Mouse (Mus musculus) MEL (cell line): ENCODE data around the gene Ppp1r18. TPM values are rescaled to one million over a fixed set of nuclear protein-coding genes. Genes with fewer than 3 reads are reported as not detected.

Source experiments
- DNase-seq: peaks from one replicate; pipeline ENCODE4 v3.0.0; 2011; ENCODE audit warnings: low read depth, low spot score
- H3K27ac ChIP-seq: 2 replicates; pipeline ENCODE4 v1.5.1; 2012; ENCODE audit warnings: low read depth, mild to moderate bottlenecking, control low read depth, low read length, moderate library complexity; ENCODE audit not compliant: control insufficient read depth
- H3K27me3 ChIP-seq, 2 experiments: fragments of 150-350 bp in 1 of 2; sonication (generic) in 1 of 2; 2 replicates each; pipeline ENCODE4 v1.6.1; 2012; ENCODE audit warnings: low read length in 2 of 2, mild to moderate bottlenecking in 2 of 2, improper control_type of control experiment in 1 of 2, moderate library complexity in 1 of 2; ENCODE audit not compliant: insufficient read depth in 2 of 2, control insufficient read depth in 1 of 2
- H3K36me3 ChIP-seq, 2 experiments: 2 replicates each; pipeline ENCODE4 v1.6.1; 2012 to 2014; ENCODE audit warnings: low read length in 2 of 2, improper control_type of control experiment in 1 of 2, inconsistent platforms in 1 of 2, mild to moderate bottlenecking in 1 of 2; ENCODE audit not compliant: insufficient read depth in 2 of 2, control insufficient read depth in 1 of 2
- H3K4me1 ChIP-seq, 2 experiments: fragments of 150-350 bp in 1 of 2; sonication (generic) in 1 of 2; 2 replicates each; pipeline ENCODE4 v1.6.1; 2012; ENCODE audit warnings: low read length in 2 of 2, improper control_type of control experiment in 1 of 2, mild to moderate bottlenecking in 1 of 2; ENCODE audit not compliant: insufficient read depth in 2 of 2, control insufficient read depth in 1 of 2
- H3K4me3 ChIP-seq, 2 experiments: fragments of 150-350 bp in 1 of 2; sonication (generic) in 1 of 2; 2 replicates each; pipeline ENCODE4 v1.5.1; 2012; ENCODE audit warnings: low read depth in 2 of 2, low read length in 2 of 2, mild to moderate bottlenecking in 2 of 2, moderate library complexity in 2 of 2, control low read depth in 1 of 2, improper control_type of control experiment in 1 of 2; ENCODE audit not compliant: control insufficient read depth in 1 of 2, insufficient read depth in 1 of 2
- H3K79me2 ChIP-seq: 2 replicates; pipeline ENCODE4 v1.6.1; 2012; ENCODE audit warnings: mild to moderate bottlenecking, low read length, moderate library complexity; ENCODE audit not compliant: control insufficient read depth, poor library complexity, insufficient read depth
- H3K9ac ChIP-seq: 2 replicates; pipeline ENCODE4 v1.6.1; 2012; ENCODE audit warnings: low read depth, mild to moderate bottlenecking, control low read depth, low read length, moderate library complexity; ENCODE audit not compliant: control insufficient read depth, poor library complexity, severe bottlenecking
- H3K9me3 ChIP-seq: fragments of 150-350 bp; sonication (generic); replicated peaks from 2 replicates; pipeline ENCODE4 v1.6.1; 2012; ENCODE audit warnings: mild to moderate bottlenecking, low read length, improper control_type of control experiment, moderate library complexity; ENCODE audit not compliant: insufficient read depth
- EP300 ChIP-seq, 2 experiments: IDR thresholded peaks; 2 replicates each; pipeline ENCODE4 v1.6.1; 2011; ENCODE audit warnings: improper control_type of control experiment in 2 of 2, low read length in 2 of 2, low read depth in 1 of 2, mild to moderate bottlenecking in 1 of 2
- ETS1 ChIP-seq: IDR thresholded peaks from 2 replicates; pipeline ENCODE4 v1.6.1; 2012; ENCODE audit warnings: low read depth, mild to moderate bottlenecking, inconsistent platforms, low read length, improper control_type of control experiment, moderate library complexity
- HCFC1 ChIP-seq: IDR thresholded peaks from 2 replicates; pipeline ENCODE4 v1.6.1; 2012; ENCODE audit warnings: low read depth, mild to moderate bottlenecking, inconsistent platforms, low read length, improper control_type of control experiment, moderate library complexity
- JUND ChIP-seq: IDR thresholded peaks from 2 replicates; pipeline ENCODE4 v1.6.1; 2011; ENCODE audit warnings: low read depth, mild to moderate bottlenecking, improper control_type of control experiment, low read length
- MAZ ChIP-seq: IDR thresholded peaks from 2 replicates; pipeline ENCODE4 v1.6.1; 2012; ENCODE audit warnings: low read depth, mild to moderate bottlenecking, inconsistent platforms, low read length, improper control_type of control experiment
- MEF2A ChIP-seq: IDR thresholded peaks from 2 replicates; pipeline ENCODE4 v1.6.1; 2014; ENCODE audit warnings: low read depth, mild to moderate bottlenecking, inconsistent platforms, low read length, improper control_type of control experiment; ENCODE audit not compliant: poor library complexity, insufficient replicate concordance, severe bottlenecking; ENCODE audit errors: extremely low read depth
- MXI1 ChIP-seq: IDR thresholded peaks from 2 replicates; pipeline ENCODE4 v1.6.1; 2011; ENCODE audit warnings: mild to moderate bottlenecking, low read depth, low read length, improper control_type of control experiment
- MYB ChIP-seq: IDR thresholded peaks from 2 replicates; pipeline ENCODE4 v1.6.1; 2011; ENCODE audit warnings: mild to moderate bottlenecking, low read depth, low read length, improper control_type of control experiment
- MYC ChIP-seq: IDR thresholded peaks from 2 replicates; pipeline ENCODE4 v1.6.1; 2011; ENCODE audit warnings: low read depth, mild to moderate bottlenecking, low read length, improper control_type of control experiment, moderate library complexity
- NELFE ChIP-seq: IDR thresholded peaks from 2 replicates; pipeline ENCODE4 v1.6.1; 2011; ENCODE audit warnings: low read depth, low read length, improper control_type of control experiment
- POLR2A ChIP-seq, 2 experiments: IDR thresholded peaks; 2 replicates each; pipeline ENCODE4 v1.6.1; 2011 to 2012; ENCODE audit warnings: low read length in 2 of 2, mild to moderate bottlenecking in 2 of 2, control low read depth in 1 of 2, improper control_type of control experiment in 1 of 2, low read depth in 1 of 2, moderate library complexity in 1 of 2; ENCODE audit not compliant: control insufficient read depth in 1 of 2, insufficient read depth in 1 of 2, poor library complexity in 1 of 2
- POLR2AphosphoS2 ChIP-seq: IDR thresholded peaks from 2 replicates; pipeline ENCODE4 v1.6.1; 2011; ENCODE audit warnings: low read length, improper control_type of control experiment
- RCOR1 ChIP-seq: IDR thresholded peaks from 2 replicates; pipeline ENCODE4 v1.6.1; 2012; ENCODE audit warnings: low read depth, mild to moderate bottlenecking, inconsistent platforms, low read length, improper control_type of control experiment
- SIN3A ChIP-seq: IDR thresholded peaks from 2 replicates; pipeline ENCODE4 v1.6.1; 2012; ENCODE audit warnings: low read length, improper control_type of control experiment, inconsistent platforms
- TCF12 ChIP-seq: IDR thresholded peaks from 2 replicates; pipeline ENCODE4 v1.6.1; 2014; ENCODE audit warnings: low read depth, mild to moderate bottlenecking, inconsistent platforms, low read length, improper control_type of control experiment, moderate library complexity
- USF2 ChIP-seq, 2 experiments: IDR thresholded peaks; 2 replicates each; pipeline ENCODE4 v1.6.1; 2011 to 2012; ENCODE audit warnings: improper control_type of control experiment in 2 of 2, low read length in 2 of 2, borderline replicate concordance in 1 of 2, inconsistent platforms in 1 of 2, low read depth in 1 of 2, mild to moderate bottlenecking in 1 of 2; ENCODE audit not compliant: insufficient read depth in 1 of 2
- ZC3H11A ChIP-seq: IDR thresholded peaks from 2 replicates; pipeline ENCODE4 v1.6.1; 2012; ENCODE audit warnings: low read depth, mild to moderate bottlenecking, inconsistent platforms, low read length, improper control_type of control experiment
- ZMIZ1 ChIP-seq: IDR thresholded peaks from 2 replicates; pipeline ENCODE4 v1.6.1; 2012; ENCODE audit warnings: low read depth, mild to moderate bottlenecking, inconsistent platforms, low read length, improper control_type of control experiment, moderate library complexity
- polyA plus RNA-seq, 2 experiments: library from polyadenylated mRNA; stranded (reverse) in 1 of 2; unstranded in 1 of 2; fragments of >175 nt in 1 of 2; fragments of >200 nt in 1 of 2; gene quantifications; 2 replicates each; pipeline versions ENCODE4 v1.2.1 to v1.2.4; 2012; ENCODE audit warnings: low replicate concordance in 2 of 2, low read depth in 1 of 2; ENCODE audit not compliant: insufficient read length in 2 of 2, insufficient read depth in 1 of 2, missing spikeins in 1 of 2
- total RNA-seq: library from RNA; depleted of rRNA; stranded (reverse); fragments of 300-350 nt; gene quantifications from 2 replicates; pipeline ENCODE4 v1.2.3, GENCODE M21; 2012

Ppp1r18 gene
- total and polyA plus RNA-seq, 3 experiments = 10.1 to 36.2 TPM; not detected in 1

DNA sequence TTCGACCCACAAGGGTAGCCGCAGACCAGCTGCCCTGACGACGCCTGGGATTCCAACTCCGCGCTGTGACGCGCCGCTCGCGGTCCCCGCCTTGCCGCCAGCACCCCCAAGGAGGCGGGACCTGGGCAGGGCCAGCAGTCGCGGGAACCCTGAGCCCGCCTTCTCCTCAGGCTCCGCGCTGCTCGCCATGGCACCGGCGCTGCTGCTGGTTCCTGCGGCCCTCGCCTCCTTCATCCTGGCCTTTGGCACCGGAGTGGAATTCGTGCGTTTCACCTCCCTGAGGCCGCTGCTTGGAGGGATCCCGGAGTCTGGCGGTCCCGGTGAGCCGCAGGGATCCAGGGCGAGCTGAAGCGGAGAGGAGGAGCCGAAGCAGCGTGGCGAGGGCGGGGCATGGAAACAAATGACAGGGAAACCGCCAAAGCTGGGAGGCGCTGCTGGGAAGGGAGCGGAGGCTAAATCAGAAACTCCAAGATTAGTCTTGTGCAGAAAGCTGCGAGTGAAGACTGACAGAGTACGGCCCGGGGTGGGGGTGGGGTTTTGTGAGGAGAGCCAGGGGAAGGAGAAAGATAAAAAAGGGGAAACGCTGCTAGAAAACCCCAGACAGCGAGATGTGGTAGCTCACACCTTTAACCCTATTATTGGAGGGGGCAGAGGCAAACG, 4.1 kb upstream of the Ppp1r18 start, which contains the start of gene Nrm (continued):
- TF ChIP-seq ZC3H11A (no peak), EP300 (IDR thresholded peaks at IDR 0.05; ENCODE audit: low read depth in 1 of 2, low read length in 2 of 2) (peak; percentile 70 to 77), RCOR1 (peak; percentile 89), USF2 (IDR thresholded peaks at IDR 0.05; ENCODE audit: borderline replicate concordance in 1 of 2, insufficient read depth in 1 of 2, low read depth in 1 of 2, low read length in 2 of 2) (no peak), MXI1 (no peak), MYB (no peak), POLR2AphosphoS2 (no peak), ETS1 (peak; percentile 78; the same call in 1 of the 2 replicates), MYC (no peak), POLR2A (IDR thresholded peaks at IDR 0.05; ENCODE audit: control insufficient read depth in 1 of 2, insufficient read depth in 1 of 2, low read depth in 1 of 2, low read length in 2 of 2, poor library complexity in 1 of 2) (peak; percentile 53 to 69; a peak in 2 of 4 replicates), JUND (no peak), SIN3A (peak; percentile 67; the same call in 1 of the 2 replicates)

DNA sequence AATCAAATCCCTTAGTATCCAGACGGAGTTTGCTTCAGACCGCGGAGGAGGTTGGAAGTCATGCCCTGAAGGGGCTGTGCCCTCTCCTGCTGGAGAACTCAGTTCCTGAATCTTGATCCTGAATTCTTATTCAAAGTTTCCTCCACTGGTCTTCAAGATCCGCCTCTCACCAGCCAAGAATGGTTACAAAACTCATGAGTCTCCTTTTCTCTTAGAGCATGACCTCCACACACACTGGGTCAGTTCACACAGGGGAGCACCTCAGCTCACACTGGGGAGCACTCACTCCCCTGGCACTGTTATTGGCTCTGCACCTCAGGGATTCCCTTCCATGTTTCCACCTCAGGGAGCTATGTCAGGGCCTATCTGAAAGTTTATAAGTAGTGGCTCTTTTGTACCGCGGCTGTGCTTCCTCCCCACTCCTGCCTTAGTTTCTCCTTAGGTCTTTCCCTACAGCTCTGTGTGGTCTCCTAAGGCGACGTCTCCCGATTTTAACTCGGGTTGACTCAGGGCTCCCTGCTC, 500 bp upstream of the Ppp1r18 start:
- DNase-seq = no peak

DNA sequence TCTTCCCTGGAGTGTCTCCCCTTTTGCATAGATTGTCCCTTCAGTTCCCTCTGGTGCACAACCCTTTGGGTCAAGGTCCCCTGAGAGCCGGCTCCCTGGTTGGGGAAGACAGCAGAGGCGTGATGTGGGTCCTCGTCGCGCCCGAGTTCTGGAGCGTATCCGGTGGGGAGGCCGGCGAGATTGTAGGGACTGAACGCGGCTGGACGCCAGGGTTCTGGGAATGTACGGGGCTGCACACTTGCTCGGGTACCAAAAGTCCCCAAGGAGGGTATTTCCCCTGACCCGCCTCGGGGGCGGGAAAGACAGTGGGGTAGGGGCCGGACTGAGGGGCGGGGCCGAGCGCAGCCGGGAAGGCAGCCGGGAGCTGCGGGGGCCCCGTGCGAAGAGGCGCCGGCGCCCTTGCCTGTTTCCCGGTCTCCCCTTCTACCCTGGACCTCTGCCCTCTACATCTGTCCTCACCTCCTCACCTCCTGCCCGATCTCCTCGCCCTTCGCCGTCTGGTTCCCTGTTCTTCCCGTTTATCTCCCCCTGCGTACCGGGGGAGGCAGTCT, 963 bp downstream of the Ppp1r18 start:
- Histone ChIP-seq H3K4me3 (peak overlapping the region; percentile 62 to 70), H3K9me3 (no peaks in the 10 kb centered on the region), H3K27ac (peak overlapping the region; percentile 70), H3K79me2 (peaks cover 15% of the 10 kb centered on the region), H3K36me3 (peaks cover 0 to 3% of the 10 kb centered on the region in 2 experiments; a peak in 2 of 4 replicates), H3K27me3 (no peaks in the 10 kb centered on the region), H3K4me1 (peaks cover 2 to 16% of the 10 kb centered on the region in 2 experiments; a peak in 3 of 4 replicates), H3K9ac (peak overlapping the region; percentile 77)
- TF ChIP-seq MYB (no peak), HCFC1 (no peak), MXI1 (no peak), NELFE (0 out of 2 replicates have a peak, but pooled peaks have one; percentile 15), TCF12 (no peak), MEF2A (no peak)
- no peak for DNase-seq

More for the DNA sequence above, 500 bp upstream of the Ppp1r18 start:
- 0 out of 2 replicates have a peak, but pooled peaks have one; percentile 1 for TF ChIP-seq MAZ
- no peak for TF ChIP-seq ZMIZ1
- peaks cover 2 to 26% of the 10 kb centered on the region in 2 experiments for H3K4me1 ChIP-seq
- peaks cover 0 to 11% of the 10 kb centered on the region in 2 experiments; a peak in 2 of 4 replicates for H3K36me3 ChIP-seq
- H3K4me3 ChIP-seq = peak overlapping the region; percentile 62 to 70
- no peaks in the 10 kb centered on the region for H3K27me3 ChIP-seq
- H3K79me2 ChIP-seq = peaks cover 14% of the 10 kb centered on the region
- peak overlapping the region; percentile 77 for H3K9ac ChIP-seq
- H3K9me3 ChIP-seq = no peaks in the 10 kb centered on the region
- peak overlapping the region; percentile 70 for H3K27ac ChIP-seq
